Mouse (Mus musculus): ENCODE measurements around the gene Zfpl1.
"Not testable (repeated sequence)": the region's sequence is repeated elsewhere in the genome, so short reads cannot be mapped to it uniquely, and the experiment has no call there.

Zfpl1 gene

GRCm38 (mm10) chr19:6057313-6058096, 27.3 kb downstream of the Zfpl1 start, which contains the start of the genes Mrpl49 and Fau:
Mrpl49 (minus strand) TSS chr19:6057785.
Fau (plus strand) TSS chr19:6057844.
- DNase-seq (ENCODE audit: low spot score): peak; percentile 98

GRCm38 (mm10) chr19:6056696-6057095, 28.1 kb downstream of the Zfpl1 start:
- no peak for DNase-seq (ENCODE audit: low spot score)

GRCm38 (mm10) chr19:6054296-6054695, 30.5 kb downstream of the Zfpl1 start:
- no peak for DNase-seq (ENCODE audit: low spot score)

- DNase-seq (ENCODE audit: low spot score): no peak
Observed at GRCm38 (mm10) chr19:6052516-6052915, 32.2 kb downstream of the Zfpl1 start.

GRCm38 (mm10) chr19:6048681-6049410, 35.9 kb downstream of the Zfpl1 start:
- no peak for DNase-seq (ENCODE audit: low spot score)

- DNase-seq (ENCODE audit: low spot score): no peak
Observed at GRCm38 (mm10) chr19:6047899-6048166, 36.9 kb downstream of the Zfpl1 start.

- DNase-seq (ENCODE audit: low spot score): no peak
Observed at GRCm38 (mm10) chr19:6047154-6047898, 37.4 kb downstream of the Zfpl1 start.

- peak; percentile 88 for DNase-seq (ENCODE audit: low spot score)
Observed at GRCm38 (mm10) chr19:6046294-6047153, 38.2 kb downstream of the Zfpl1 start, which contains the start of gene Syvn1. Syvn1 (plus strand) TSS chr19:6046576.

- DNase-seq (ENCODE audit: low spot score): no peak
Observed at GRCm38 (mm10) chr19:6045366-6046293, 39.1 kb downstream of the Zfpl1 start.

- not testable (repeated sequence) for DNase-seq (ENCODE audit: low spot score)
Observed at GRCm38 (mm10) chr19:6044102-6044501, 40.7 kb downstream of the Zfpl1 start.

- DNase-seq (ENCODE audit: low spot score): no peak
Observed at GRCm38 (mm10) chr19:6042293-6042692, 42.5 kb downstream of the Zfpl1 start.

- DNase-seq (ENCODE audit: low spot score): no peak
Observed at GRCm38 (mm10) chr19:6040002-6040401, 44.8 kb downstream of the Zfpl1 start.

- no peak for DNase-seq (ENCODE audit: low spot score)
Observed at GRCm38 (mm10) chr19:6038326-6038725, 46.4 kb downstream of the Zfpl1 start.

- no peak for DNase-seq (ENCODE audit: low spot score)
Observed at GRCm38 (mm10) chr19:6037695-6038094, 47.1 kb downstream of the Zfpl1 start.

GRCm38 (mm10) chr19:6035966-6036585, 48.7 kb downstream of the Zfpl1 start:
- DNase-seq (ENCODE audit: low spot score): no peak

All from ovary, adult 18-20 months (tissue).